Mouse (Mus musculus): ENCODE results near the gene Kpna6. TPM values are rescaled to one million over a fixed set of nuclear protein-coding genes. Genes with fewer than 3 reads are reported as not detected.

The Kpna6 gene
- total and polyA plus RNA-seq, 3 experiments = 15.9 to 66.5 (median 19.6) TPM

GRCm38 (mm10) chr4:129626035-129626434, 46.5 kb downstream of the Kpna6 start:
- peaks cover 3 to 17% of the 10 kb centered on the region in 2 experiments; a peak in 3 of 4 replicates for H3K4me1 ChIP-seq (ENCODE audit: control insufficient read depth in 1 of 2, insufficient read depth in 2 of 2, low read length in 2 of 2)

DNA sequence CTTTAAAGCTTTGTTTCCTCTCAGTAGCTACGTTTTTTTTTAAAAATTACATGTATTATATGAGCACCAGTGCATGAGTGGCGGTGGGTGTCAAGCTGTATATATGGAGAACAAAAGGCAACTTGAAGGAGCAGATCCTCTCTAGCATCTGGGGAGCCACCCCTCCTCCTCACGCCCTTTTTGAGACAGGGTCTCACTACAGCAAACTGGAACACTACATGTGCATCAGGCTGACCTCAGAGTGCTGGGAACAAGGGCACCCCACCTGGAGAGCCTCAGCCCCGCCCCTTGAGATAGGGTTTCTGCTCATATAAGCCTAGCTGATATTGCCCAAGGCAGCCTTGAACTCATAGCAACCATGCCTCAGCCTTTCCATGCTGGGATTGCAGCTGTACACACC, 47.1 kb downstream of the Kpna6 start:
- H3K4me1 ChIP-seq (ENCODE audit: control insufficient read depth in 1 of 2, insufficient read depth in 2 of 2, low read length in 2 of 2) = peaks cover 3 to 17% of the 10 kb centered on the region in 2 experiments; a peak in 3 of 4 replicates
- DNase-seq (ENCODE audit: low read depth, low spot score) = peak; percentile 50
- H3K27me3 ChIP-seq (ENCODE audit: control insufficient read depth in 1 of 2, insufficient read depth in 2 of 2, low read length in 2 of 2) = no peaks in the 10 kb centered on the region
- peak overlapping the region; percentile 48 for H3K27ac ChIP-seq (ENCODE audit: control insufficient read depth, low read depth, low read length)
- peaks cover under 1 to 9% of the 10 kb centered on the region in 2 experiments for H3K36me3 ChIP-seq (ENCODE audit: control insufficient read depth in 1 of 2, insufficient read depth in 2 of 2, low read length in 2 of 2)
- no peak overlapping the region for H3K4me3 ChIP-seq (ENCODE audit: control insufficient read depth in 1 of 2, insufficient read depth in 1 of 2, low read depth in 2 of 2, low read length in 2 of 2)
- no peak overlapping the region for H3K9ac ChIP-seq (ENCODE audit: control insufficient read depth, low read depth, low read length, poor library complexity, severe bottlenecking)
- H3K9me3 ChIP-seq (replicated peaks; ENCODE audit: insufficient read depth, low read length) = no peaks in the 10 kb centered on the region
- no peak for TF ChIP-seq MYC (IDR thresholded peaks at IDR 0.05; ENCODE audit: low read depth, low read length)
- no peak for TF ChIP-seq BHLHE40 (IDR thresholded peaks at IDR 0.05; ENCODE audit: borderline replicate concordance, low read depth, low read length)
- TF ChIP-seq MEF2A (IDR thresholded peaks at IDR 0.05; ENCODE audit: extremely low read depth, insufficient replicate concordance, low read depth, low read length, poor library complexity, severe bottlenecking) = no peak
- no peak for TF ChIP-seq EP300 (IDR thresholded peaks at IDR 0.05; ENCODE audit: low read depth in 1 of 2, low read length in 2 of 2)
- no peak for TF ChIP-seq UBTF (IDR thresholded peaks at IDR 0.05; ENCODE audit: borderline replicate concordance, insufficient read depth, low read depth, low read length)
- no peak for TF ChIP-seq MXI1 (IDR thresholded peaks at IDR 0.05; ENCODE audit: low read depth, low read length)
- TF ChIP-seq NRF1 (IDR thresholded peaks at IDR 0.05; ENCODE audit: insufficient read depth, low read depth, low read length, poor library complexity, severe bottlenecking) = no peak
- TF ChIP-seq ZKSCAN1 (IDR thresholded peaks at IDR 0.05; ENCODE audit: low read depth, low read length) = no peak
- no peaks in the 10 kb centered on the region; the same call in 1 of the 2 replicates for H3K79me2 ChIP-seq (ENCODE audit: control insufficient read depth, insufficient read depth, low read length, poor library complexity)

More at GRCm38 (mm10) chr4:129626035-129626434, 46.5 kb downstream of the Kpna6 start:
- Histone ChIP-seq H3K4me3 (ENCODE audit: control insufficient read depth in 1 of 2, insufficient read depth in 1 of 2, low read depth in 2 of 2, low read length in 2 of 2) (no peak overlapping the region), H3K9me3 (replicated peaks; ENCODE audit: insufficient read depth, low read length) (no peaks in the 10 kb centered on the region), H3K79me2 (ENCODE audit: control insufficient read depth, insufficient read depth, low read length, poor library complexity) (no peaks in the 10 kb centered on the region; the same call in 1 of the 2 replicates), H3K9ac (ENCODE audit: control insufficient read depth, low read depth, low read length, poor library complexity, severe bottlenecking) (no peak overlapping the region), H3K36me3 (ENCODE audit: control insufficient read depth in 1 of 2, insufficient read depth in 2 of 2, low read length in 2 of 2) (peaks cover 4 to 9% of the 10 kb centered on the region in 2 experiments), H3K27ac (ENCODE audit: control insufficient read depth, low read depth, low read length) (no peak overlapping the region), H3K27me3 (ENCODE audit: control insufficient read depth in 1 of 2, insufficient read depth in 2 of 2, low read length in 2 of 2) (no peaks in the 10 kb centered on the region)
- no peak for DNase-seq (ENCODE audit: low read depth, low spot score)
- TF ChIP-seq POLR2AphosphoS2 (IDR thresholded peaks at IDR 0.05; ENCODE audit: low read length) = no peak
- no peak for TF ChIP-seq GABPA (IDR thresholded peaks at IDR 0.05; ENCODE audit: low read depth, low read length)
- no peak for TF ChIP-seq TBP (IDR thresholded peaks at IDR 0.05; ENCODE audit: low read depth, low read length)
- no peak for TF ChIP-seq ZC3H11A (IDR thresholded peaks at IDR 0.05; ENCODE audit: low read depth, low read length)
- TF ChIP-seq SIN3A (IDR thresholded peaks at IDR 0.05; ENCODE audit: low read length) = no peak
- no peak for TF ChIP-seq MAZ (IDR thresholded peaks at IDR 0.05; ENCODE audit: low read depth, low read length)

Data from MEL (cell line).